Mouse (Mus musculus) MEL (cell line): ENCODE results near the gene Wdfy3. TPM values are rescaled to one million over a fixed set of nuclear protein-coding genes. Genes with fewer than 3 reads are reported as not detected.
"Not testable (repeated sequence)": the region's sequence is repeated elsewhere in the genome, so short reads cannot be mapped to it uniquely, and the experiment has no call there.

Experiments used
- DNase-seq: peaks from one replicate; pipeline ENCODE4 v3.0.0; 2011; ENCODE audit warnings: low read depth, low spot score
- H3K27ac ChIP-seq: 2 replicates; pipeline ENCODE4 v1.5.1; 2012; ENCODE audit warnings: low read depth, mild to moderate bottlenecking, control low read depth, low read length, moderate library complexity; ENCODE audit not compliant: control insufficient read depth
- H3K27me3 ChIP-seq, 2 experiments: fragments of 150-350 bp in 1 of 2; sonication (generic) in 1 of 2; 2 replicates each; pipeline ENCODE4 v1.6.1; 2012; ENCODE audit warnings: low read length in 2 of 2, mild to moderate bottlenecking in 2 of 2, improper control_type of control experiment in 1 of 2, moderate library complexity in 1 of 2; ENCODE audit not compliant: insufficient read depth in 2 of 2, control insufficient read depth in 1 of 2
- H3K36me3 ChIP-seq, 2 experiments: 2 replicates each; pipeline ENCODE4 v1.6.1; 2012 to 2014; ENCODE audit warnings: low read length in 2 of 2, improper control_type of control experiment in 1 of 2, inconsistent platforms in 1 of 2, mild to moderate bottlenecking in 1 of 2; ENCODE audit not compliant: insufficient read depth in 2 of 2, control insufficient read depth in 1 of 2
- H3K4me1 ChIP-seq, 2 experiments: fragments of 150-350 bp in 1 of 2; sonication (generic) in 1 of 2; 2 replicates each; pipeline ENCODE4 v1.6.1; 2012; ENCODE audit warnings: low read length in 2 of 2, improper control_type of control experiment in 1 of 2, mild to moderate bottlenecking in 1 of 2; ENCODE audit not compliant: insufficient read depth in 2 of 2, control insufficient read depth in 1 of 2
- H3K4me3 ChIP-seq, 2 experiments: fragments of 150-350 bp in 1 of 2; sonication (generic) in 1 of 2; 2 replicates each; pipeline ENCODE4 v1.5.1; 2012; ENCODE audit warnings: low read depth in 2 of 2, low read length in 2 of 2, mild to moderate bottlenecking in 2 of 2, moderate library complexity in 2 of 2, control low read depth in 1 of 2, improper control_type of control experiment in 1 of 2; ENCODE audit not compliant: control insufficient read depth in 1 of 2, insufficient read depth in 1 of 2
- H3K79me2 ChIP-seq: 2 replicates; pipeline ENCODE4 v1.6.1; 2012; ENCODE audit warnings: mild to moderate bottlenecking, low read length, moderate library complexity; ENCODE audit not compliant: control insufficient read depth, poor library complexity, insufficient read depth
- H3K9ac ChIP-seq: 2 replicates; pipeline ENCODE4 v1.6.1; 2012; ENCODE audit warnings: low read depth, mild to moderate bottlenecking, control low read depth, low read length, moderate library complexity; ENCODE audit not compliant: control insufficient read depth, poor library complexity, severe bottlenecking
- H3K9me3 ChIP-seq: fragments of 150-350 bp; sonication (generic); replicated peaks from 2 replicates; pipeline ENCODE4 v1.6.1; 2012; ENCODE audit warnings: mild to moderate bottlenecking, low read length, improper control_type of control experiment, moderate library complexity; ENCODE audit not compliant: insufficient read depth
- CHD2 ChIP-seq: IDR thresholded peaks from 2 replicates; pipeline ENCODE4 v1.6.1; 2011; ENCODE audit warnings: low read length, improper control_type of control experiment
- E2F4 ChIP-seq: IDR thresholded peaks from 2 replicates; pipeline ENCODE4 v1.6.1; 2011; ENCODE audit warnings: low read depth, low read length, improper control_type of control experiment, borderline replicate concordance
- ELF1 ChIP-seq: IDR thresholded peaks from 2 replicates; pipeline ENCODE4 v1.6.1; 2014; ENCODE audit warnings: low read depth, mild to moderate bottlenecking, inconsistent platforms, low read length, improper control_type of control experiment, moderate library complexity
- EP300 ChIP-seq, 2 experiments: IDR thresholded peaks; 2 replicates each; pipeline ENCODE4 v1.6.1; 2011; ENCODE audit warnings: improper control_type of control experiment in 2 of 2, low read length in 2 of 2, low read depth in 1 of 2, mild to moderate bottlenecking in 1 of 2
- GABPA ChIP-seq: IDR thresholded peaks from 2 replicates; pipeline ENCODE4 v1.6.1; 2012; ENCODE audit warnings: low read depth, mild to moderate bottlenecking, inconsistent platforms, low read length, improper control_type of control experiment, moderate library complexity
- HCFC1 ChIP-seq: IDR thresholded peaks from 2 replicates; pipeline ENCODE4 v1.6.1; 2012; ENCODE audit warnings: low read depth, mild to moderate bottlenecking, inconsistent platforms, low read length, improper control_type of control experiment, moderate library complexity
- JUND ChIP-seq: IDR thresholded peaks from 2 replicates; pipeline ENCODE4 v1.6.1; 2011; ENCODE audit warnings: low read depth, mild to moderate bottlenecking, improper control_type of control experiment, low read length
- KAT2A ChIP-seq: conservative IDR thresholded peaks from 2 replicates; pipeline ENCODE4 v1.6.1; 2012; ENCODE audit warnings: low read depth, low read length, improper control_type of control experiment, inconsistent platforms
- MAX ChIP-seq: IDR thresholded peaks from 2 replicates; pipeline ENCODE4 v1.6.1; 2011; ENCODE audit warnings: low read length, improper control_type of control experiment
- MAZ ChIP-seq: IDR thresholded peaks from 2 replicates; pipeline ENCODE4 v1.6.1; 2012; ENCODE audit warnings: low read depth, mild to moderate bottlenecking, inconsistent platforms, low read length, improper control_type of control experiment
- MEF2A ChIP-seq: IDR thresholded peaks from 2 replicates; pipeline ENCODE4 v1.6.1; 2014; ENCODE audit warnings: low read depth, mild to moderate bottlenecking, inconsistent platforms, low read length, improper control_type of control experiment; ENCODE audit not compliant: poor library complexity, insufficient replicate concordance, severe bottlenecking; ENCODE audit errors: extremely low read depth
- MYB ChIP-seq: IDR thresholded peaks from 2 replicates; pipeline ENCODE4 v1.6.1; 2011; ENCODE audit warnings: mild to moderate bottlenecking, low read depth, low read length, improper control_type of control experiment
- NRF1 ChIP-seq: IDR thresholded peaks from 2 replicates; pipeline ENCODE4 v1.6.1; 2014; ENCODE audit warnings: low read depth, mild to moderate bottlenecking, inconsistent platforms, low read length, improper control_type of control experiment, moderate library complexity; ENCODE audit not compliant: poor library complexity, insufficient read depth, severe bottlenecking
- RAD21 ChIP-seq: IDR thresholded peaks from 2 replicates; pipeline ENCODE4 v1.6.1; 2011; ENCODE audit warnings: mild to moderate bottlenecking, low read depth, low read length, improper control_type of control experiment
- RCOR1 ChIP-seq: IDR thresholded peaks from 2 replicates; pipeline ENCODE4 v1.6.1; 2012; ENCODE audit warnings: low read depth, mild to moderate bottlenecking, inconsistent platforms, low read length, improper control_type of control experiment
- TBP ChIP-seq: IDR thresholded peaks from 2 replicates; pipeline ENCODE4 v1.8.0; 2011; ENCODE audit warnings: low read depth, low read length, improper control_type of control experiment
- TCF12 ChIP-seq: IDR thresholded peaks from 2 replicates; pipeline ENCODE4 v1.6.1; 2014; ENCODE audit warnings: low read depth, mild to moderate bottlenecking, inconsistent platforms, low read length, improper control_type of control experiment, moderate library complexity
- ZC3H11A ChIP-seq: IDR thresholded peaks from 2 replicates; pipeline ENCODE4 v1.6.1; 2012; ENCODE audit warnings: low read depth, mild to moderate bottlenecking, inconsistent platforms, low read length, improper control_type of control experiment
- polyA plus RNA-seq, 2 experiments: library from polyadenylated mRNA; stranded (reverse) in 1 of 2; unstranded in 1 of 2; fragments of >175 nt in 1 of 2; fragments of >200 nt in 1 of 2; gene quantifications; 2 replicates each; pipeline versions ENCODE4 v1.2.1 to v1.2.4; 2012; ENCODE audit warnings: low replicate concordance in 2 of 2, low read depth in 1 of 2; ENCODE audit not compliant: insufficient read length in 2 of 2, insufficient read depth in 1 of 2, missing spikeins in 1 of 2
- total RNA-seq: library from RNA; depleted of rRNA; stranded (reverse); fragments of 300-350 nt; gene quantifications from 2 replicates; pipeline ENCODE4 v1.2.3, GENCODE M21; 2012

Gene Wdfy3
- total and polyA plus RNA-seq, 3 experiments = 10.0 to 21.3 (median 11.9) TPM

GRCm38 (mm10) chr5:101909468-101909867 is 160.3 kb downstream of the Wdfy3 start:
- TF ChIP-seq NRF1 (no peak), TBP (no peak), HCFC1 (no peak), ELF1 (no peak), MAZ (no peak), TCF12 (no peak), JUND (no peak)
- H3K36me3 ChIP-seq = peaks cover 0 to 1% of the 10 kb centered on the region in 2 experiments; a peak in 1 of 4 replicates
- DNase-seq = no peak
- no peaks in the 10 kb centered on the region for H3K9me3 ChIP-seq
- H3K27me3 ChIP-seq = no peaks in the 10 kb centered on the region
- no peak overlapping the region for H3K27ac ChIP-seq
- no peak overlapping the region for H3K9ac ChIP-seq
- no peaks in the 10 kb centered on the region for H3K79me2 ChIP-seq
- no peak overlapping the region for H3K4me3 ChIP-seq
- H3K4me1 ChIP-seq = no peaks in the 10 kb centered on the region

GRCm38 (mm10) chr5:101905624-101906023 is 164.1 kb downstream of the Wdfy3 start:
- Histone ChIP-seq H3K4me3 (no peak overlapping the region), H3K79me2 (no peaks in the 10 kb centered on the region), H3K9ac (no peak overlapping the region), H3K27ac (no peak overlapping the region), H3K4me1 (no peaks in the 10 kb centered on the region), H3K9me3 (no peaks in the 10 kb centered on the region), H3K36me3 (peaks cover 0 to 1% of the 10 kb centered on the region in 2 experiments; a peak in 1 of 4 replicates), H3K27me3 (no peaks in the 10 kb centered on the region)
- no peak for TF ChIP-seq E2F4
- no peak for TF ChIP-seq GABPA
- TF ChIP-seq MYB = no peak
- TF ChIP-seq MEF2A = no peak
- TF ChIP-seq RAD21 = no peak
- no peak for TF ChIP-seq RCOR1
- no peak for TF ChIP-seq EP300 (IDR thresholded peaks at IDR 0.05; ENCODE audit: low read depth in 1 of 2, low read length in 2 of 2)
- no peak for TF ChIP-seq MAX
- no peak for TF ChIP-seq KAT2A
- no peak for TF ChIP-seq TBP
- no peak for TF ChIP-seq ZC3H11A
- no peak for TF ChIP-seq CHD2
- DNase-seq = no peak

GRCm38 (mm10) chr5:101904841-101905240 is 164.9 kb downstream of the Wdfy3 start:
- H3K79me2 ChIP-seq, H3K4me1 ChIP-seq, H3K9ac ChIP-seq, H3K27me3 ChIP-seq, H3K36me3 ChIP-seq, H3K27ac ChIP-seq, H3K4me3 ChIP-seq, DNase-seq, H3K9me3 ChIP-seq: not testable (repeated sequence)
